Mouse (Mus musculus): ENCODE data around the gene Hmg20b.

- TF ChIP-seq CTCF (IDR thresholded peaks at IDR 0.05; ENCODE audit: low read depth) (no peak), EP300 (IDR thresholded peaks at IDR 0.05; ENCODE audit: low read depth) (no peak)
Observed at GRCm38 (mm10) chr10:81365672-81366476, 15.6 kb upstream of the Hmg20b start, which contains the start of gene 4930404N11Rik.

Measured in heart, postnatal 0 days (tissue).